Mouse (Mus musculus) mouse trophoblast stem cell (cell line): ENCODE data around the gene Ylpm1.

ENCODE experiments used
- in situ Hi-C, 2 experiments: fragments of 300-500 bp; cut with MseI, MboI; formaldehyde crosslinking; loops; 2 replicates in 1 of 2; 3 replicates in 1 of 2; pipeline ENCODE4 v1.15.1; 2025

The Ylpm1 gene

GRCm38 (mm10) chr12:85110011-85110697 is 114.0 kb downstream of the Ylpm1 start:
- in situ Hi-C loops, result no loop called here

GRCm38 (mm10) chr12:85110698-85111592 is 114.8 kb downstream of the Ylpm1 start, which contains the start of the genes Prox2 and Dlst:
Gene Prox2, minus strand, starts transcription at chr12:85110759.
Gene Dlst, plus strand, starts transcription at chr12:85110833.
- in situ Hi-C loops, result no loop called here

GRCm38 (mm10) chr12:85112550-85113251 is 116.6 kb downstream of the Ylpm1 start:
- in situ Hi-C loops, result no loop called here

- in situ Hi-C loops, result no loop called here
Observed at GRCm38 (mm10) chr12:85113337-85113736, 117.2 kb downstream of the Ylpm1 start.

GRCm38 (mm10) chr12:85113917-85114316 is 117.8 kb downstream of the Ylpm1 start:
- in situ Hi-C loops, result no loop called here

GRCm38 (mm10) chr12:85115678-85116077 is 119.6 kb downstream of the Ylpm1 start:
- in situ Hi-C loops, result no loop called here
